Mouse (Mus musculus) embryonic fibroblast, embryonic 13.5 days (primary cell): Measurements from ENCODE around the gene Ppl.

Experiments
- CTCF ChIP-seq: IDR thresholded peaks from 2 replicates; pipeline ENCODE4 v1.5.1; 2011; ENCODE audit warnings: mild to moderate bottlenecking, control low read depth, low read length, moderate library complexity, borderline replicate concordance; ENCODE audit not compliant: insufficient read depth
- POLR2A ChIP-seq: IDR thresholded peaks from 2 replicates; pipeline ENCODE4 v1.6.1; 2011; ENCODE audit warnings: low read depth, mild to moderate bottlenecking, control low read depth, low read length, moderate library complexity

DNA sequence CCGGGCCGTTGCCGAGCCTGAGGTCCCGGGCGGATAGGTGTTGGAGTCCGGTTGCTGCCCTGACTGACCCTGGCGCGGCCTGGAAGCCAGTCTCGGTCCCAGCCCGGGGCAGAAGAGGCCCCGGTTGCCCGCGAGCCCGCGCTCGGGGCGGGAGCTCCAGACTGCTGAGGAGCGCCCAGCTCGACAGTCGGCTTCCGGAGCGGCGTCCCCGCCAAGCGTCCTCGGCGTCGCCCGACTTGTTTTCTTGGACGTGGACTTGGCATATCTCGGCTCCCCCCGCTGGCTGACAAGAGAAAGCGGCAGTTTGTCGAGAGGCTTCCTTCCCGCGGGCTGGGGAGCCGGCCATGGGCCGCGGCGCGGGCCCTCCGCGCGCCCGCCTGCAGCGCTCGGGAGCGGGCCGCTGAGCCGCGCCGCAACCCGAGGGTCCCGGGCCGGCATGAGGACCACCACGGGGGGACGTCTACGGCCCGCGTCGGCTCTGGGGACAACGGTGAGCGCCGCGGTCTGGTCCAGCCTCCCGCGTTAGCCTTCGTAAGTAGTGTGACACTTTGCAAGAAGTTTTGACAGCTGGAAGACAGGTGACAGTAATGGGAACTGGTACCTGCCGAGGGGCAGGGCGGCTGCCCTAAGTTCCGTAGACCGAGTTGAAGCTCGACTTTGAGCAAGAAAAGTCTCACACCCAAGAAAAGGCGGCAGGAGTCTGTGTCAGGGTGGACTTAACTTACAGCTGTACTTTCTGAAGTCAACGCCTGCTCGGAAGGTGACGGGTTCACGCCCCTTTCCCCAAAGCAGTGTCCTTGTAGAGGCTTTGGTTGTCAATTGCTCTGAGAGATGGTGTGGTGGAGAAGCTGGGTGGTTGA lies 81.7 kb downstream of the Ppl start:
- TF ChIP-seq CTCF, result no peak
- no peak for TF ChIP-seq POLR2A
